Mouse (Mus musculus) C2C12 (cell line): Measurements from ENCODE around the gene Nt5e.

Experiments
- CEBPB ChIP-seq: IDR thresholded peaks from one replicate; pipeline ENCODE4 v1.6.1; 2011; ENCODE audit warnings: low read depth, mild to moderate bottlenecking, control low read depth, moderate library complexity
- CTCF ChIP-seq: IDR thresholded peaks from one replicate; pipeline ENCODE4 v1.5.1; 2011; ENCODE audit not compliant: control insufficient read depth, insufficient read depth, insufficient read length
- FOSL1 ChIP-seq: IDR thresholded peaks from one replicate; pipeline ENCODE4 v1.8.0; 2011; ENCODE audit warnings: mild to moderate bottlenecking, low read length; ENCODE audit not compliant: poor library complexity, insufficient read depth, severe bottlenecking
- MAX ChIP-seq: IDR thresholded peaks from one replicate; pipeline ENCODE4 v1.6.1; 2011; ENCODE audit warnings: mild to moderate bottlenecking, control low read depth
- MYOG ChIP-seq: IDR thresholded peaks from one replicate; pipeline ENCODE4 v1.6.1; 2011; ENCODE audit not compliant: control insufficient read depth, insufficient read length; ENCODE audit errors: extremely low read depth
- USF1 ChIP-seq: IDR thresholded peaks from one replicate; pipeline ENCODE4 v1.6.1; 2011; ENCODE audit warnings: low read depth, mild to moderate bottlenecking, control low read depth, moderate library complexity

GRCm38 (mm10) chr9:88380076-88380475 is 53.1 kb downstream of the Nt5e start:
- TF ChIP-seq CTCF = no peak
- no peak for TF ChIP-seq MAX
- TF ChIP-seq USF1 = peak; percentile 21
- TF ChIP-seq MYOG = no peak
- TF ChIP-seq FOSL1 = peak; percentile 30
- TF ChIP-seq CEBPB = no peak
